Comparison of ENCODE assay signal across 25 mouse cellular contexts in the genomic region with DNA sequence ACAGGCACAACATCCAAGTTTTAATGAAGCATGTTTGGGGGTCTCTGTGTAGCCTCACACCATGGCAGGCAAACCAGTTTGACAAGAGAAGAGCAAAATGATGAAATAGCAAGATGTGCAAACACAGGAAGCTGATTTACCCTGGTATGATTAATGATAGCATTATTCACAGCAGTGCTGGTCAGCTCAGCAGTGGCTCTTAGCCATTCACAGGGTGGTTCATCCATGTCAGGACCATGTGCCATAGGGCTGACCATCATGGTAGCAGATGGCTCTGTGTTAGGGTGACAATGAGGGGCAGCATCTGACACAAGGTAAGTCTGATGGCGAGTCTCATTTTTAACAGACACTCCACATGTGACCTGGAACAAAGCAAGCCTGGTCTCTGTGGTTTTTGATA.
"Had no signal": no experiment of that assay in that cellular context is flagged by ENCODE, and none has a peak within 500 bp of the region (broad histone marks: within the 10 kb centered on the region; RNA-seq: fewer than 3 reads in every experiment).

No protein-coding gene starts in this region.

- H3K4me1 ChIP-seq: heart, embryonic 10.5 days; heart, embryonic 12.5 days; hindbrain, embryonic 12.5 days; intestine, embryonic 15.5 days; limb, embryonic 12.5 days; liver, embryonic 13.5 days; liver, embryonic 15.5 days had no signal

- H3K4me3 ChIP-seq: heart, embryonic 10.5 days; heart, embryonic 12.5 days; hindbrain, embryonic 12.5 days; intestine, embryonic 15.5 days; layer of hippocampus, adult 2 months; left cerebral cortex, adult 2 months; limb, embryonic 10.5 days; limb, embryonic 12.5 days; liver, embryonic 13.5 days; liver, embryonic 15.5 days had no signal

- DNase-seq: gastrocnemius, postnatal 14 days; gastrocnemius, postnatal 36 days; heart, adult 11 months; heart, postnatal 10 days; heart, postnatal 4 days; kidney, adult 18-20 months; kidney, adult 8-10 months; kidney, postnatal 10 days; kidney, postnatal 25 days; kidney, postnatal 4 days; liver; liver, embryonic 13.5 days had no signal

- H3K4me2 ChIP-seq: heart, embryonic 12.5 days; hindbrain, embryonic 12.5 days; hindbrain, embryonic 14.5 days; intestine, embryonic 15.5 days; limb, embryonic 12.5 days; liver, embryonic 11.5 days; liver, embryonic 13.5 days; liver, embryonic 15.5 days had no signal

- ATAC-seq: inflammation-experienced regulatory T-cells, adult 6 months; intestine, embryonic 15.5 days; intestine, postnatal 0 days had no signal

- H3K9me3 ChIP-seq: heart, embryonic 10.5 days; heart, embryonic 12.5 days; hindbrain, embryonic 12.5 days; intestine, embryonic 15.5 days; limb, embryonic 10.5 days; limb, embryonic 12.5 days; liver, embryonic 13.5 days; liver, embryonic 15.5 days had no signal

- H3K27me3 ChIP-seq: heart, embryonic 12.5 days; hindbrain, embryonic 12.5 days; intestine, embryonic 15.5 days; limb, embryonic 12.5 days; liver, embryonic 13.5 days; liver, embryonic 15.5 days had no signal

- H3K36me3 ChIP-seq: heart, embryonic 10.5 days; heart, embryonic 12.5 days; hindbrain, embryonic 12.5 days; intestine, embryonic 15.5 days; limb, embryonic 10.5 days; limb, embryonic 12.5 days; liver, embryonic 13.5 days; liver, embryonic 15.5 days had no signal

- H3K27ac ChIP-seq: heart, embryonic 10.5 days; hindbrain, embryonic 12.5 days; hindbrain, embryonic 14.5 days; intestine, embryonic 15.5 days; layer of hippocampus, adult 2 months; left cerebral cortex, adult 2 months; limb, embryonic 10.5 days; limb, embryonic 12.5 days; liver, embryonic 13.5 days; liver, embryonic 15.5 days had no signal

- H3K9ac ChIP-seq: heart, embryonic 12.5 days; hindbrain, embryonic 12.5 days; hindbrain, embryonic 14.5 days; intestine, embryonic 15.5 days; limb, embryonic 12.5 days; liver, embryonic 13.5 days; liver, embryonic 15.5 days had no signal
